Mouse (Mus musculus): Measurements from ENCODE around the gene Pip5k1b. TPM values are rescaled to one million over a fixed set of nuclear protein-coding genes. Genes with fewer than 3 reads are reported as not detected.

Pip5k1b gene
- total RNA-seq, 2 experiments from 2014 or later: 3.6 to 5.6 TPM

GRCm38 (mm10) chr19:24352298-24352959 is 203.2 kb downstream of the Pip5k1b start:
- intact Hi-C loops (cut with DNase I): no loop called here
- no peak for DNase-seq

- no peak for DNase-seq
- intact Hi-C loops (cut with DNase I): no loop called here
These were observed 211.2 kb downstream of the Pip5k1b start for GRCm38 (mm10) chr19:24344501-24344900.

- intact Hi-C loops (cut with DNase I): no loop called here
- no peak for DNase-seq
These were observed 212.9 kb downstream of the Pip5k1b start for GRCm38 (mm10) chr19:24342786-24343185.

GRCm38 (mm10) chr19:24336370-24337076 is 219.1 kb downstream of the Pip5k1b start:
- no peak for DNase-seq
- intact Hi-C loops (cut with DNase I): no loop called here

- intact Hi-C loops (cut with DNase I): no loop called here
These were observed 219.9 kb downstream of the Pip5k1b start for GRCm38 (mm10) chr19:24335611-24336343.

GRCm38 (mm10) chr19:24332956-24333355 is 222.7 kb downstream of the Pip5k1b start:
- no peak for DNase-seq
- intact Hi-C loops (cut with DNase I): no loop called here

More at GRCm38 (mm10) chr19:24335611-24336343, 219.9 kb downstream of the Pip5k1b start:
- DNase-seq: peak; percentile 67

GRCm38 (mm10) chr19:24331274-24331673 is 224.4 kb downstream of the Pip5k1b start:
- intact Hi-C loops (cut with DNase I): no loop called here
- DNase-seq: no peak

- intact Hi-C loops (cut with DNase I): no loop called here
- no peak for DNase-seq
These were observed 225.3 kb downstream of the Pip5k1b start for GRCm38 (mm10) chr19:24330366-24330765.

- intact Hi-C loops (cut with DNase I): no loop called here
- DNase-seq: no peak
These were observed 227.8 kb downstream of the Pip5k1b start for GRCm38 (mm10) chr19:24327921-24328320.

GRCm38 (mm10) chr19:24326969-24327368 is 228.7 kb downstream of the Pip5k1b start:
- intact Hi-C loops (cut with DNase I): no loop called here
- DNase-seq: no peak

- intact Hi-C loops (cut with DNase I): no loop called here
- no peak for DNase-seq
These were observed 230.0 kb downstream of the Pip5k1b start for GRCm38 (mm10) chr19:24325692-24326091.

GRCm38 (mm10) chr19:24323841-24324613 is 231.6 kb downstream of the Pip5k1b start:
- intact Hi-C loops (cut with DNase I): no loop called here
- DNase-seq: no peak

GRCm38 (mm10) chr19:24321900-24322311 is 233.8 kb downstream of the Pip5k1b start:
- DNase-seq: no peak
- intact Hi-C loops (cut with DNase I): no loop called here

- DNase-seq: no peak
- intact Hi-C loops (cut with DNase I): no loop called here
These were observed 234.3 kb downstream of the Pip5k1b start for GRCm38 (mm10) chr19:24321211-24321899.

- DNase-seq: no peak
- intact Hi-C loops (cut with DNase I): no loop called here
These were observed 237.5 kb downstream of the Pip5k1b start for GRCm38 (mm10) chr19:24318172-24318571.

- intact Hi-C loops (cut with DNase I): no loop called here
- DNase-seq: no peak
These were observed 237.9 kb downstream of the Pip5k1b start for GRCm38 (mm10) chr19:24317731-24318130.

- DNase-seq: peak; percentile 73
- intact Hi-C loops (cut with DNase I): no loop called here
These were observed 238.6 kb downstream of the Pip5k1b start for GRCm38 (mm10) chr19:24317038-24317591.

- no peak for DNase-seq
- intact Hi-C loops (cut with DNase I): no loop called here
These were observed 239.5 kb downstream of the Pip5k1b start for GRCm38 (mm10) chr19:24316060-24316725.

GRCm38 (mm10) chr19:24315234-24315633 is 240.4 kb downstream of the Pip5k1b start:
- intact Hi-C loops (cut with DNase I): no loop called here
- no peak for DNase-seq

All from left cerebral cortex, postnatal 4 days (tissue).